Mouse (Mus musculus): ENCODE measurements around the gene Antxr1. TPM values are rescaled to one million over a fixed set of nuclear protein-coding genes. Genes with fewer than 3 reads are reported as not detected.
A peak's percentile ranks its signal among the peaks of the same experiment; 100 is the strongest.

Gene Antxr1
- polyA plus RNA-seq, 1 experiment from 2014 or later: 20.5 TPM

- H3K4me2 ChIP-seq: no peak overlapping the region
- no peaks in the 10 kb centered on the region for H3K4me1 ChIP-seq
- H3K9me3 ChIP-seq: no peaks in the 10 kb centered on the region; the same call in 1 of the 2 replicates
- H3K9ac ChIP-seq: no peak overlapping the region
- H3K27ac ChIP-seq: no peak overlapping the region
- no peak overlapping the region for H3K4me3 ChIP-seq
- no peaks in the 10 kb centered on the region for H3K27me3 ChIP-seq
- WGBS: 90% methylated on average over 3 of the region's 3 CpGs
- no peak for ATAC-seq (ENCODE audit: insufficient number of reproducible peaks, insufficient read depth, low FRiP score, low TSS enrichment, low read depth)
- H3K36me3 ChIP-seq: peaks cover 59% of the 10 kb centered on the region
Measured at GRCm38 (mm10) chr6:87133520-87133919, 202.1 kb downstream of the Antxr1 start.

- no peak overlapping the region for H3K4me3 ChIP-seq
- no peak overlapping the region for H3K27ac ChIP-seq
- ATAC-seq (ENCODE audit: insufficient number of reproducible peaks, insufficient read depth, low FRiP score, low TSS enrichment, low read depth): no peak
- H3K9ac ChIP-seq: no peak overlapping the region
- 67% methylated on average over 1 of the region's 1 CpGs for WGBS
- H3K9me3 ChIP-seq: no peaks in the 10 kb centered on the region; the same call in 1 of the 2 replicates
- H3K4me1 ChIP-seq: peaks cover 17% of the 10 kb centered on the region
- H3K27me3 ChIP-seq: no peaks in the 10 kb centered on the region
- H3K36me3 ChIP-seq: peaks cover 38% of the 10 kb centered on the region
- H3K4me2 ChIP-seq: no peak overlapping the region
Measured at GRCm38 (mm10) chr6:87131078-87131477, 204.5 kb downstream of the Antxr1 start.

GRCm38 (mm10) chr6:87130628-87131027 is 205.0 kb downstream of the Antxr1 start:
- peaks cover 21% of the 10 kb centered on the region for H3K4me1 ChIP-seq
- H3K36me3 ChIP-seq: peaks cover 33% of the 10 kb centered on the region
- no peaks in the 10 kb centered on the region for H3K9me3 ChIP-seq
- H3K4me2 ChIP-seq: no peak overlapping the region
- WGBS: 96% methylated on average over 7 of the region's 7 CpGs
- no peak overlapping the region for H3K9ac ChIP-seq
- H3K27me3 ChIP-seq: no peaks in the 10 kb centered on the region
- no peak overlapping the region for H3K4me3 ChIP-seq
- ATAC-seq (ENCODE audit: insufficient number of reproducible peaks, insufficient read depth, low FRiP score, low TSS enrichment, low read depth): no peak
- no peak overlapping the region for H3K27ac ChIP-seq

- H3K9ac ChIP-seq: no peak overlapping the region
- no peaks in the 10 kb centered on the region for H3K27me3 ChIP-seq
- peaks cover 25% of the 10 kb centered on the region for H3K36me3 ChIP-seq
- 89% methylated on average over 8 of the region's 8 CpGs for WGBS
- H3K4me2 ChIP-seq: no peak overlapping the region
- no peak overlapping the region for H3K27ac ChIP-seq
- no peaks in the 10 kb centered on the region for H3K9me3 ChIP-seq
- H3K4me1 ChIP-seq: peaks cover 21% of the 10 kb centered on the region
- H3K4me3 ChIP-seq: no peak overlapping the region
- no peak for ATAC-seq (ENCODE audit: insufficient number of reproducible peaks, insufficient read depth, low FRiP score, low TSS enrichment, low read depth)
Measured at GRCm38 (mm10) chr6:87129861-87130260, 205.8 kb downstream of the Antxr1 start.

GRCm38 (mm10) chr6:87127049-87127753 is 208.4 kb downstream of the Antxr1 start:
- Histone ChIP-seq H3K4me3 (no peak overlapping the region), H3K27me3 (no peaks in the 10 kb centered on the region), H3K4me2 (no peak overlapping the region), H3K27ac (0 out of 2 replicates have a peak overlapping the region, but pooled peaks have one; percentile 11), H3K9me3 (no peaks in the 10 kb centered on the region), H3K9ac (no peak overlapping the region), H3K36me3 (peaks cover 6% of the 10 kb centered on the region), H3K4me1 (peaks cover 21% of the 10 kb centered on the region)
- 36% methylated on average over 8 of the region's 8 CpGs for WGBS
- ATAC-seq (ENCODE audit: insufficient number of reproducible peaks, insufficient read depth, low FRiP score, low TSS enrichment, low read depth): no peak

GRCm38 (mm10) chr6:87123973-87124372 is 211.6 kb downstream of the Antxr1 start:
- no peak for ATAC-seq (ENCODE audit: insufficient number of reproducible peaks, insufficient read depth, low FRiP score, low TSS enrichment, low read depth)
- Histone ChIP-seq H3K4me2 (no peak overlapping the region), H3K27me3 (no peaks in the 10 kb centered on the region), H3K4me1 (peaks cover 29% of the 10 kb centered on the region), H3K36me3 (no peaks in the 10 kb centered on the region), H3K9ac (no peak overlapping the region), H3K9me3 (no peaks in the 10 kb centered on the region), H3K27ac (no peak overlapping the region), H3K4me3 (no peak overlapping the region)
- WGBS: 88% methylated on average over 4 of the region's 4 CpGs

- 92% methylated on average over 6 of the region's 6 CpGs for WGBS
- H3K4me3 ChIP-seq: no peak overlapping the region
- H3K36me3 ChIP-seq: no peaks in the 10 kb centered on the region
- H3K27ac ChIP-seq: no peak overlapping the region
- H3K27me3 ChIP-seq: no peaks in the 10 kb centered on the region
- H3K4me1 ChIP-seq: peaks cover 29% of the 10 kb centered on the region
- ATAC-seq (ENCODE audit: insufficient number of reproducible peaks, insufficient read depth, low FRiP score, low TSS enrichment, low read depth): no peak
- H3K9me3 ChIP-seq: no peaks in the 10 kb centered on the region
- no peak overlapping the region for H3K4me2 ChIP-seq
- no peak overlapping the region for H3K9ac ChIP-seq
Measured at GRCm38 (mm10) chr6:87123406-87123805, 212.2 kb downstream of the Antxr1 start.

- 78% methylated on average over 7 of the region's 7 CpGs for WGBS
- H3K4me2 ChIP-seq: no peak overlapping the region
- H3K36me3 ChIP-seq: no peaks in the 10 kb centered on the region
- H3K27me3 ChIP-seq: no peaks in the 10 kb centered on the region
- no peak for ATAC-seq (ENCODE audit: insufficient number of reproducible peaks, insufficient read depth, low FRiP score, low TSS enrichment, low read depth)
- H3K9ac ChIP-seq: no peak overlapping the region
- no peak overlapping the region for H3K4me3 ChIP-seq
- no peaks in the 10 kb centered on the region for H3K9me3 ChIP-seq
- H3K4me1 ChIP-seq: peaks cover 21% of the 10 kb centered on the region
- no peak overlapping the region for H3K27ac ChIP-seq
Measured at GRCm38 (mm10) chr6:87121961-87122360, 213.7 kb downstream of the Antxr1 start.

GRCm38 (mm10) chr6:87120661-87121060 is 215.0 kb downstream of the Antxr1 start:
- WGBS: 84% methylated on average over 6 of the region's 6 CpGs
- H3K4me1 ChIP-seq: peaks cover 12% of the 10 kb centered on the region
- H3K9me3 ChIP-seq: no peaks in the 10 kb centered on the region
- no peaks in the 10 kb centered on the region for H3K36me3 ChIP-seq
- no peak overlapping the region for H3K9ac ChIP-seq
- H3K4me3 ChIP-seq: no peak overlapping the region
- H3K4me2 ChIP-seq: no peak overlapping the region
- H3K27me3 ChIP-seq: no peaks in the 10 kb centered on the region
- H3K27ac ChIP-seq: no peak overlapping the region
- ATAC-seq (ENCODE audit: insufficient number of reproducible peaks, insufficient read depth, low FRiP score, low TSS enrichment, low read depth): no peak

GRCm38 (mm10) chr6:87119975-87120374 is 215.6 kb downstream of the Antxr1 start:
- no peak overlapping the region for H3K27ac ChIP-seq
- H3K36me3 ChIP-seq: no peaks in the 10 kb centered on the region
- ATAC-seq (ENCODE audit: insufficient number of reproducible peaks, insufficient read depth, low FRiP score, low TSS enrichment, low read depth): no peak
- H3K9ac ChIP-seq: no peak overlapping the region
- H3K4me2 ChIP-seq: no peak overlapping the region
- WGBS: 72% methylated on average over 4 of the region's 4 CpGs
- H3K4me1 ChIP-seq: peaks cover 11% of the 10 kb centered on the region
- no peak overlapping the region for H3K4me3 ChIP-seq
- H3K27me3 ChIP-seq: no peaks in the 10 kb centered on the region
- H3K9me3 ChIP-seq: no peaks in the 10 kb centered on the region

- no peak overlapping the region for H3K9ac ChIP-seq
- ATAC-seq (ENCODE audit: insufficient number of reproducible peaks, insufficient read depth, low FRiP score, low TSS enrichment, low read depth): no peak
Measured at GRCm38 (mm10) chr6:87119066-87119837, 216.4 kb downstream of the Antxr1 start.

GRCm38 (mm10) chr6:87116596-87116995 is 219.0 kb downstream of the Antxr1 start:
- no peak overlapping the region for H3K4me3 ChIP-seq
- H3K4me2 ChIP-seq: no peak overlapping the region
- H3K36me3 ChIP-seq: no peaks in the 10 kb centered on the region
- H3K9ac ChIP-seq: no peak overlapping the region
- WGBS: 73% methylated on average over 7 of the region's 7 CpGs
- ATAC-seq (ENCODE audit: insufficient number of reproducible peaks, insufficient read depth, low FRiP score, low TSS enrichment, low read depth): no peak
- H3K27me3 ChIP-seq: no peaks in the 10 kb centered on the region
- H3K9me3 ChIP-seq: no peaks in the 10 kb centered on the region
- no peak overlapping the region for H3K27ac ChIP-seq
- peaks cover 16% of the 10 kb centered on the region for H3K4me1 ChIP-seq

More at GRCm38 (mm10) chr6:87119066-87119837, 216.4 kb downstream of the Antxr1 start:
- H3K4me2 ChIP-seq: no peak overlapping the region
- H3K27ac ChIP-seq: no peak overlapping the region
- H3K4me1 ChIP-seq: peaks cover 11% of the 10 kb centered on the region
- no peaks in the 10 kb centered on the region for H3K9me3 ChIP-seq
- H3K27me3 ChIP-seq: no peaks in the 10 kb centered on the region
- 84% methylated on average over 20 of the region's 20 CpGs for WGBS
- H3K36me3 ChIP-seq: no peaks in the 10 kb centered on the region
- H3K4me3 ChIP-seq: no peak overlapping the region

Data from embryonic facial prominence, embryonic 13.5 days (tissue).